Mouse (Mus musculus): ENCODE measurements around the gene Rxfp4. TPM values are rescaled to one million over a fixed set of nuclear protein-coding genes. Genes with fewer than 3 reads are reported as not detected.
A peak's percentile ranks its signal among the peaks of the same experiment; 100 is the strongest.

Gene Rxfp4
- polyA plus RNA-seq, 1 experiment from 2014 or later: not detected

- WGBS: 83% methylated on average over 7 of the region's 7 CpGs
- H3K9ac ChIP-seq (ENCODE audit: low read depth, low read length): no peak overlapping the region
- H3K4me2 ChIP-seq (ENCODE audit: low read depth, low read length): no peak overlapping the region
- no peak overlapping the region for H3K27ac ChIP-seq (ENCODE audit: low read length)
- H3K4me3 ChIP-seq (ENCODE audit: low read length): no peak overlapping the region
- no peaks in the 10 kb centered on the region for H3K9me3 ChIP-seq (ENCODE audit: control insufficient read depth, low read length)
- peaks cover 37% of the 10 kb centered on the region for H3K4me1 ChIP-seq (ENCODE audit: control insufficient read depth, insufficient read depth, low read length)
- ATAC-seq: no peak
- H3K27me3 ChIP-seq (replicated peaks; ENCODE audit: control insufficient read depth, insufficient read depth, low read length): no peaks in the 10 kb centered on the region
- H3K36me3 ChIP-seq (ENCODE audit: control insufficient read depth, insufficient read depth, low read length): peaks cover 3% of the 10 kb centered on the region; the same call in 1 of the 2 replicates
Observed at GRCm38 (mm10) chr3:88625531-88625930, 27.4 kb downstream of the Rxfp4 start.

DNA sequence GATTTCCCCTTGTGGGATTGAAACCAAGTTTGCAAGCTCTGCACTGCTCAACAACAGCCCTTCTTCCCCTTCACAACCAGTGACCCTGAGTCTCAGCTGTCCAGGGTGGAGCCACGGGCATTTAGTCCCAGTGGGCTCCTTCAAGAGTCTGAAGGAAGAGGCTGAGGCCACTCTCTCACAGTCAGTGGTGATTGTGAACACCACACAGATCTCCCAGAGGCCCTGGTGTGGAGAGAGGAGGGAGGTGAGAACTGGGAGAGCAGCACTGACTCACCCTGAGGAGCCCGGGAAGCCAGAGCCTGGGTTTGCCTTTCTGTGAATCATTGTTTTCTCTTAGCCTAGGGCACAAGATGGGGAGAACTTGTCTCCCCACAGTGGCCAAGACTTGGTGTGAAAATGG, 28.0 kb downstream of the Rxfp4 start:
- H3K4me3 ChIP-seq (ENCODE audit: low read length): no peak overlapping the region
- WGBS: 29% methylated on average over 2 of the region's 2 CpGs
- H3K4me1 ChIP-seq (ENCODE audit: control insufficient read depth, insufficient read depth, low read length): peaks cover 41% of the 10 kb centered on the region
- H3K27ac ChIP-seq (ENCODE audit: low read length): peak overlapping the region; percentile 14; the same call in 1 of the 2 replicates
- no peaks in the 10 kb centered on the region for H3K9me3 ChIP-seq (ENCODE audit: control insufficient read depth, low read length)
- ATAC-seq: no peak
- H3K27me3 ChIP-seq (replicated peaks; ENCODE audit: control insufficient read depth, insufficient read depth, low read length): no peaks in the 10 kb centered on the region
- peak overlapping the region; percentile 85 for H3K4me2 ChIP-seq (ENCODE audit: low read depth, low read length)
- H3K9ac ChIP-seq (ENCODE audit: low read depth, low read length): peak overlapping the region; percentile 95; the same call in 1 of the 2 replicates
- H3K36me3 ChIP-seq (ENCODE audit: control insufficient read depth, insufficient read depth, low read length): peaks cover 2% of the 10 kb centered on the region; the same call in 1 of the 2 replicates

DNA sequence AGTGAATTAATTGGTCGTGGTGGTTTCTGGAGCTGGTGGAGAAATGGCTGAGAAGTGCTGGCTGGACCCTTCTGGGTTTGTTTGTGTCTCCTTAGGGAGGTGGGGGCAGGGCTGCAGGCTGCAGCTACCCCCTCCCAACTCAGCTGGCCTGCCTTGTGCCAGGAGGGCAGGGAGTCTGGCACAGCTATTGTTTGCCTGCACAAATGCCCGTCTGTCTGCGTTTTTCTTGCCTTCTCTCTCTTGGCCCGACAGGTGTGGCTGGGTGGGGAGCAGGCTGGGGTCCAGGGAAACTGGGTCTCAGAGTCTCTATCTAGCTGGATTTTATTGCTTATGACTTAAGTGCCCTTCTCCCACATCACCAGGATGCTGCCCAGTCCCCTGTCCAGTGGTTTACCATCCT, 28.6 kb downstream of the Rxfp4 start:
- H3K36me3 ChIP-seq (ENCODE audit: control insufficient read depth, insufficient read depth, low read length): no peaks in the 10 kb centered on the region
- no peak for ATAC-seq
- H3K4me2 ChIP-seq (ENCODE audit: low read depth, low read length): peak overlapping the region; percentile 85
- 19% methylated on average over 4 of the region's 4 CpGs for WGBS
- peaks cover 41% of the 10 kb centered on the region for H3K4me1 ChIP-seq (ENCODE audit: control insufficient read depth, insufficient read depth, low read length)
- H3K27me3 ChIP-seq (replicated peaks; ENCODE audit: control insufficient read depth, insufficient read depth, low read length): no peaks in the 10 kb centered on the region
- H3K9me3 ChIP-seq (ENCODE audit: control insufficient read depth, low read length): no peaks in the 10 kb centered on the region
- H3K27ac ChIP-seq (ENCODE audit: low read length): peak overlapping the region; percentile 89; the same call in 1 of the 2 replicates
- H3K9ac ChIP-seq (ENCODE audit: low read depth, low read length): peak overlapping the region; percentile 95
- H3K4me3 ChIP-seq (ENCODE audit: low read length): peak overlapping the region; percentile 87

- ATAC-seq: peak; percentile 1; the same call in 1 of the 2 replicates
- peaks cover 40% of the 10 kb centered on the region for H3K4me1 ChIP-seq (ENCODE audit: control insufficient read depth, insufficient read depth, low read length)
- 4% methylated on average over 15 of the region's 15 CpGs for WGBS
- H3K9ac ChIP-seq (ENCODE audit: low read depth, low read length): peak overlapping the region; percentile 95
- H3K36me3 ChIP-seq (ENCODE audit: control insufficient read depth, insufficient read depth, low read length): no peaks in the 10 kb centered on the region
- peak overlapping the region; percentile 89 for H3K27ac ChIP-seq (ENCODE audit: low read length)
- no peaks in the 10 kb centered on the region for H3K9me3 ChIP-seq (ENCODE audit: control insufficient read depth, low read length)
- no peaks in the 10 kb centered on the region for H3K27me3 ChIP-seq (replicated peaks; ENCODE audit: control insufficient read depth, insufficient read depth, low read length)
- peak overlapping the region; percentile 85 for H3K4me2 ChIP-seq (ENCODE audit: low read depth, low read length)
- peak overlapping the region; percentile 87 for H3K4me3 ChIP-seq (ENCODE audit: low read length)
Observed at GRCm38 (mm10) chr3:88623346-88624135, 29.4 kb downstream of the Rxfp4 start.

GRCm38 (mm10) chr3:88622941-88623345, 30.0 kb downstream of the Rxfp4 start:
- WGBS: 0% methylated on average over 5 of the region's 6 CpGs
- peak; percentile 40 for ATAC-seq
- Histone ChIP-seq H3K4me1 (ENCODE audit: control insufficient read depth, insufficient read depth, low read length) (peaks cover 37% of the 10 kb centered on the region), H3K4me2 (ENCODE audit: low read depth, low read length) (peak overlapping the region; percentile 85), H3K36me3 (ENCODE audit: control insufficient read depth, insufficient read depth, low read length) (no peaks in the 10 kb centered on the region), H3K4me3 (ENCODE audit: low read length) (peak overlapping the region; percentile 87), H3K9ac (ENCODE audit: low read depth, low read length) (peak overlapping the region; percentile 95), H3K9me3 (ENCODE audit: control insufficient read depth, low read length) (no peaks in the 10 kb centered on the region), H3K27ac (ENCODE audit: low read length) (peak overlapping the region; percentile 89), H3K27me3 (replicated peaks; ENCODE audit: control insufficient read depth, insufficient read depth, low read length) (no peaks in the 10 kb centered on the region)

DNA sequence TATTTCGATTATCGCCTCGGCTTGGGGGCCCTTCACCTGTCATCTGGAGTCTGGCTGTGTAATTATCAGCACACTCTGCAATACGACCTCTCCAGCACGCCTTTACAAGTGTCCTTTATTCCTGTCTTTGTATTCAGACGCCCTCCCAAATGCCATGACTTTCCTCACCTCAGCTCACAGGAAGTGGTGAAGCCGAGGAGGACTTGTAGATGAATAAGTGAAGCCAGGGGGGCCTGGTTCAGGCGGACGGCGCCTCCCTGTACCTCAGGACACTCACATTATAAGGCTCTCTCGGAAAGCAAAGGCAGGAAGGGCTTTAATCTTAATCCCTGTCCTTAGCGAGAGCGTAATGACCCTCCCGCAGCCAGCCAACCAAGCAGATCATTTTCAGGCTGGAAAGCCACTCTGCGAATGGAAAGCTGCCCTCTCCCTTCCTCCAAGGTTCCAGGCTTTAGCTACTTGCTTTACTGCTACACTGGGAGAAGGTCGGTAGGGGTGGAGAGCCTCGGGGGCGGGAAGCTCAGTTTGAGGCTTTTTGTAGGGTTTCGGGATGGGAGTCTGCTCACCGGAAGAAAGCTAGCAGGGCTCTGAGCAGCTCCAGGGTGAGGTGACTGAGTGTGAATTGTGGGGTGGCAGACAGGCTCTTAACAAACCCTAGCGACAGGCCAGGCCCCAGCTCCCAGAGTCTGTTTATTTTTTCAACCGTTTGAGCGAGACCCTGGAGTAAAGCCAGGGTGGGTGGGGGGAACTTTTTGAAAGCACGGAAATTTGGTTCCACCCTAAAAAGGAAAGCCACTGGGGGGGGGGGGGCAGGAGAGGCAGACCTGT, 30.6 kb downstream of the Rxfp4 start:
- Histone ChIP-seq H3K27me3 (replicated peaks; ENCODE audit: control insufficient read depth, insufficient read depth, low read length) (no peaks in the 10 kb centered on the region), H3K27ac (ENCODE audit: low read length) (peak overlapping the region; percentile 89), H3K9ac (ENCODE audit: low read depth, low read length) (peak overlapping the region; percentile 95), H3K4me2 (ENCODE audit: low read depth, low read length) (peak overlapping the region; percentile 85), H3K4me1 (ENCODE audit: control insufficient read depth, insufficient read depth, low read length) (peaks cover 37% of the 10 kb centered on the region), H3K9me3 (ENCODE audit: control insufficient read depth, low read length) (no peaks in the 10 kb centered on the region), H3K36me3 (ENCODE audit: control insufficient read depth, insufficient read depth, low read length) (no peaks in the 10 kb centered on the region), H3K4me3 (ENCODE audit: low read length) (peak overlapping the region; percentile 87)
- 0% methylated on average over 24 of the region's 24 CpGs for whole genome bisulfite sequencing
- ATAC-seq: peak; percentile 23

DNA sequence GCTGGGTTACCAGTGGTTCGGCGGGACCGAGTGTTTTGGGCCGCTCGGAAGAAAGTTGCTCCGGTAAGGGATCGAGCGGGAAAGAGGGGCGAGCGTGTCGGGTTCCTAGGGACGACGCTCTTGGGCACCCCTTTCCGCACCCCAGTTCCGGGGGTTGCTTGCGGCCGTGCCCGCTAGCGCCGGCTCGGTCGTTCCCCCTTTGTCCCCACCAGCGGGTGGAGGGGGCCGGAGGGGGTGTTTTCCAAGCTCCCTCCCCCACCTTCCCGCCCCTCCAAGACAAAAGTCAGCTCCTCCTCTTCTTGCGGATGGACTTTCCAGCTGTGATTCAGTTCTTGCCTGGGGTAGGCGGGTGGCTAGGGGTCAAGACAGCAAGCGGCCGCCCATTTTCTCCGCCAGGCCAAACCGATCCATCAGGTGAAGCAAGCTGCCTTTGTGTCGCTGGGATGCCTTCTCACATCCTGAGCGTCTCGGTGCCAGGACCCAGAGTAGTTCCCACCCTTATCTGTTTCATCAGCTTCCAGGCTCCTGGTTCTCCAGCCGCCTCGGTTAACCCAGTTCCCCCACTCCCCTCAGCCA, 31.3 kb downstream of the Rxfp4 start:
- Histone ChIP-seq H3K4me2 (ENCODE audit: low read depth, low read length) (peak overlapping the region; percentile 85), H3K4me3 (ENCODE audit: low read length) (peak overlapping the region; percentile 87), H3K36me3 (ENCODE audit: control insufficient read depth, insufficient read depth, low read length) (no peaks in the 10 kb centered on the region), H3K9me3 (ENCODE audit: control insufficient read depth, low read length) (no peaks in the 10 kb centered on the region), H3K4me1 (ENCODE audit: control insufficient read depth, insufficient read depth, low read length) (peaks cover 35% of the 10 kb centered on the region), H3K27ac (ENCODE audit: low read length) (peak overlapping the region; percentile 89), H3K27me3 (replicated peaks; ENCODE audit: control insufficient read depth, insufficient read depth, low read length) (no peaks in the 10 kb centered on the region), H3K9ac (ENCODE audit: low read depth, low read length) (peak overlapping the region; percentile 95)
- under 1% methylated on average over 34 of the region's 36 CpGs for WGBS
- peak; percentile 19 for ATAC-seq

DNA sequence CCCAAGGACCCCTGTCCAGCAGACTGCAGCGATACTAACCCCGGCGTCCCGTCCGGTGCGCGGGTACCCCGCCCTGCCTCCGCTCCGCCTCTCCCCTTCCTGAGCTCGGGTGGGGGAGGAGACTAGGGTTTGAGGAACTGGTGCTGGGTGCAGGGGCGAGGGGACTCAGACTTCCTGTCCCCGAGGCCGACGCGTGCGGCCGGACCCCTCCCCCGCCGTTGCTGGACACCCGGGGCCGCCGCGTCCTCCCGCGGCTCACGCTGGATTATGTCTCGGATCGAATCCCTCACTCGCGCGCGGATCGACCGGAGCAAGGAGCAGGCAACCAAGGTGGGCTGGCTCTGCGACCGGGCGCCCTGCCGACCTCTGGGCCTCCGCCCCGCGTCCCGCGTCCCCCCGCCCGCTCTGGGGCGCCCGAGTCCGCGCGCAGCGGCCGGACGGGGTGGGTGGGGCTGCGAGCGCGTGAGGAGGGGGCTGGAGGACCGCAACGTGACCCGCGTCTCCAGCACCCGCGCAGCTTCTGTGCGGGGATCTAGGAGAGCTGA, 31.9 kb downstream of the Rxfp4 start:
- Histone ChIP-seq H3K4me2 (ENCODE audit: low read depth, low read length) (peak overlapping the region; percentile 85), H3K4me1 (ENCODE audit: control insufficient read depth, insufficient read depth, low read length) (peaks cover 32% of the 10 kb centered on the region), H3K9me3 (ENCODE audit: control insufficient read depth, low read length) (no peaks in the 10 kb centered on the region), H3K36me3 (ENCODE audit: control insufficient read depth, insufficient read depth, low read length) (no peaks in the 10 kb centered on the region), H3K4me3 (ENCODE audit: low read length) (peak overlapping the region; percentile 87), H3K27ac (ENCODE audit: low read length) (peak overlapping the region; percentile 89), H3K27me3 (replicated peaks; ENCODE audit: control insufficient read depth, insufficient read depth, low read length) (no peaks in the 10 kb centered on the region), H3K9ac (ENCODE audit: low read depth, low read length) (peak overlapping the region; percentile 95)
- 0% methylated on average over 64 of the region's 64 CpGs for WGBS
- peak; percentile 67 for ATAC-seq
